Mouse (Mus musculus): ENCODE data around the gene Vmn1r69.

Gene Vmn1r69

GRCm38 (mm10) chr7:10613559-10613958 lies at the start of gene Vmn1r69:
Gene Vmn1r69, minus strand, starts transcription at chr7:10613659.
- no peak for DNase-seq (ENCODE audit: low read depth)

GRCm38 (mm10) chr7:10631232-10631631 lies 17.8 kb upstream of the Vmn1r69 start, which contains the start of gene Vmn1r70:
Gene Vmn1r70, plus strand, starts transcription at chr7:10631532.
- no peak for DNase-seq (ENCODE audit: low read depth)

GRCm38 (mm10) chr7:10558385-10558784 lies 55.1 kb downstream of the Vmn1r69 start, which contains the start of gene Vmn1r68:
Gene Vmn1r68, minus strand, starts transcription at chr7:10558485.
- no peak for DNase-seq (ENCODE audit: low read depth)
